Mouse (Mus musculus) gastrocnemius, postnatal 4 days (tissue): ENCODE data around the gene Kdm8. TPM values are rescaled to one million over a fixed set of nuclear protein-coding genes. Genes with fewer than 3 reads are reported as not detected.

Source experiments
- DNase-seq, 2 experiments: peaks; one replicate each; pipeline ENCODE4 v3.0.0; 2021 to 2022; ENCODE audit warnings: low spot score in 2 of 2, mixed read lengths in 2 of 2
- total RNA-seq, 2 experiments: library from RNA; stranded (reverse); gene quantifications; 2 replicates each; pipeline ENCODE4 v1.2.3; 2021

Gene Kdm8
- total RNA-seq, 2 experiments from 2014 or later: 4.6 to 5.0 TPM

- no peak for DNase-seq
Observed at GRCm38 (mm10) chr7:125499927-125500868, 55.7 kb downstream of the Kdm8 start.

GRCm38 (mm10) chr7:125500879-125501278 lies 56.4 kb downstream of the Kdm8 start:
- no peak for DNase-seq

GRCm38 (mm10) chr7:125503374-125504092 lies 59.1 kb downstream of the Kdm8 start:
- no peak for DNase-seq

DNA sequence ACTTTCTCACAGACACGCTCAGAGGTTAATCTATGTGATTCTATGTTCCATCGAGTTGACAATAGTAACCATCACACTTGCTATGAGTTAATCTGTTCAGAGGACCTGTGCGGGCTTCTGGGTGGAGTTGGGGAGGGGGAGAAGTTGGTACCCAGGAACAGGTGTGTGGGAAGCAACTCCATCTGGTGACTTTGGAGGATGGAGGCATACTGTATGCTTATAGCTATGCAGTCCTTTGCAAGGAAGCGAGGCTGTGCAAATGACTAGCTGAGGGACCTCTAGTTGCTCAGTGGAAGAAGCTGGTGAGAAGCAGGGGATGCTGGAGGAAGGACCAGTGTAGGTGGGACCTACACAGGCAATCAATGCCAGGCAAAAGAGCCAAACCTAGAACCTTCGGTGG lies 60.1 kb downstream of the Kdm8 start:
- no peak for DNase-seq

GRCm38 (mm10) chr7:125505568-125505967 lies 61.1 kb downstream of the Kdm8 start:
- no peak for DNase-seq

GRCm38 (mm10) chr7:125507279-125507678 lies 62.8 kb downstream of the Kdm8 start:
- DNase-seq: no peak

- no peak for DNase-seq
Observed at GRCm38 (mm10) chr7:125511432-125511831, 67.0 kb downstream of the Kdm8 start.

DNA sequence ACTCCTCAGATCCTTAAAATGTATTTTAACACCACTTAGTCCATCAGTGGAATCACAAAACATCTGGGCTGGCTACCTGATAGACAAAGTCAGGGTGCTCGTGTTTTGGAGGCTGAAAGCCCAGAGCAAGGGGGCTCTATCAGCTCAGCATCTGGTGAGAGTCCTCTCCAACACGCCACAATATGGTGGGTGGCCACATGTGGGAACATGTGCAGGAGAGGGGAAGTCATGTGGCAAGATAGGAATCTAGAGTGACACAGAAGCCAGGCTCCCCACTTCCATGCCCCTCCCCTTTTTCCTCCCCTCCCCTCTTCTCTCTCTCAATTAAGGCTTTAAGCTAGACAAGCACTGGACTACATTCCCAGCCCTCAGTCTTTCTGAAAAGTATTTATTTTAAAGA lies 67.4 kb downstream of the Kdm8 start:
- no peak for DNase-seq

Other genes with a start within 250 kb of the Kdm8 start
- 10 to 100 TPM; 28.3 to 33.6 TPM for gene Nsmce1, start 46.9 kb downstream of the Kdm8 start, total RNA-seq
- gene Il4ra, start 107.4 kb downstream of the Kdm8 start, total RNA-seq: 10 to 100 TPM; 14.5 to 15.1 TPM
- gene Il21r, start 158.8 kb downstream of the Kdm8 start, total RNA-seq: 1 to 10 TPM; 1.0 to 1.7 TPM